Mouse (Mus musculus) lung, postnatal 10 days (tissue): ENCODE measurements around the gene Actn4.
A peak's percentile ranks its signal among the peaks of the same experiment; 100 is the strongest.

Experiments
- DNase-seq: peaks from one replicate; pipeline ENCODE4 v3.0.0; 2021

Actn4 gene

GRCm38 (mm10) chr7:28881199-28881598, 80.9 kb downstream of the Actn4 start, which contains the start of gene Capn12:
TSS of gene Capn12 (plus strand) at chr7:28881422.
- no peak for DNase-seq

- DNase-seq, result no peak
Measured at GRCm38 (mm10) chr7:28880554-28880953, 81.6 kb downstream of the Actn4 start.

GRCm38 (mm10) chr7:28879606-28880005, 82.5 kb downstream of the Actn4 start:
- no peak for DNase-seq

GRCm38 (mm10) chr7:28877856-28878255, 84.3 kb downstream of the Actn4 start:
- DNase-seq, result no peak

GRCm38 (mm10) chr7:28877155-28877554, 85.0 kb downstream of the Actn4 start:
- DNase-seq, result no peak

- no peak for DNase-seq
Measured at GRCm38 (mm10) chr7:28876099-28876498, 86.0 kb downstream of the Actn4 start.

- DNase-seq, result no peak
Measured at GRCm38 (mm10) chr7:28874565-28874964, 87.6 kb downstream of the Actn4 start.

- DNase-seq, result no peak
Measured at GRCm38 (mm10) chr7:28870901-28871664, 91.1 kb downstream of the Actn4 start.

- DNase-seq, result peak; percentile 86
Measured at GRCm38 (mm10) chr7:28867508-28868340, 94.4 kb downstream of the Actn4 start.

- DNase-seq, result no peak
Measured at GRCm38 (mm10) chr7:28866769-28867507, 95.2 kb downstream of the Actn4 start.

- peak; percentile 95 for DNase-seq
Measured at GRCm38 (mm10) chr7:28865481-28866300, 96.4 kb downstream of the Actn4 start.

- DNase-seq, result no peak
Measured at GRCm38 (mm10) chr7:28864288-28864750, 97.8 kb downstream of the Actn4 start.

GRCm38 (mm10) chr7:28863540-28863939, 98.6 kb downstream of the Actn4 start, which contains the start of gene Lgals7:
TSS of gene Lgals7 (plus strand) at chr7:28863853.
- no peak for DNase-seq

GRCm38 (mm10) chr7:28862817-28863499, 99.2 kb downstream of the Actn4 start:
- DNase-seq, result no peak

- no peak for DNase-seq
Measured at GRCm38 (mm10) chr7:28860898-28861297, 101.2 kb downstream of the Actn4 start.

GRCm38 (mm10) chr7:28859953-28860352, 102.2 kb downstream of the Actn4 start:
- DNase-seq, result no peak

GRCm38 (mm10) chr7:28850642-28851041, 111.5 kb downstream of the Actn4 start:
- DNase-seq, result no peak

- DNase-seq, result no peak
Measured at GRCm38 (mm10) chr7:28849700-28850236, 112.4 kb downstream of the Actn4 start.

- DNase-seq, result no peak
Measured at GRCm38 (mm10) chr7:28847273-28847672, 114.9 kb downstream of the Actn4 start.
